Mouse (Mus musculus) liver, embryonic 12.5 days (tissue): Measurements from ENCODE around the gene Dclk2. TPM values are rescaled to one million over a fixed set of nuclear protein-coding genes. Genes with fewer than 3 reads are reported as not detected.

Experiments used
- ATAC-seq: fragments of 200-750 bp; cut with Nextera tagmentation; 2 replicates; pipeline ENCODE4 v1.8.0; 2017; ENCODE audit warnings: moderate number of reproducible peaks, mild to moderate bottlenecking, moderate library complexity
- H3K27ac ChIP-seq: fragments of 300-500 bp; sonication (generic); 2 replicates; pipeline ENCODE4 v1.5.1; 2016; ENCODE audit warnings: mild to moderate bottlenecking
- H3K27me3 ChIP-seq: fragments of 300-500 bp; sonication (generic); replicated peaks from 2 replicates; pipeline ENCODE4 v1.6.1; 2016; ENCODE audit warnings: mild to moderate bottlenecking, moderate library complexity
- H3K36me3 ChIP-seq: fragments of 300-500 bp; sonication (generic); 2 replicates; pipeline ENCODE4 v1.6.1; 2016; ENCODE audit warnings: mild to moderate bottlenecking, moderate library complexity
- H3K4me1 ChIP-seq: fragments of 300-500 bp; sonication (generic); 2 replicates; pipeline ENCODE4 v1.6.1; 2016
- H3K4me2 ChIP-seq: fragments of 300-500 bp; sonication (generic); 2 replicates; pipeline ENCODE4 v1.6.1; 2016; ENCODE audit warnings: mild to moderate bottlenecking, moderate library complexity
- H3K4me3 ChIP-seq: fragments of 300-500 bp; sonication (generic); 2 replicates; pipeline ENCODE4 v1.5.1; 2016; ENCODE audit warnings: mild to moderate bottlenecking, moderate library complexity
- H3K9ac ChIP-seq: fragments of 300-500 bp; sonication (generic); 2 replicates; pipeline ENCODE4 v1.6.1; 2016; ENCODE audit warnings: mild to moderate bottlenecking, moderate library complexity
- H3K9me3 ChIP-seq: fragments of 300-500 bp; sonication (generic); replicated peaks from 2 replicates; pipeline ENCODE4 v1.6.1; 2016; ENCODE audit warnings: mild to moderate bottlenecking, moderate library complexity
- WGBS: fragments of 180-500 bp; shearing (Covaris S2); methylation state at CpG from one replicate; pipeline ENCODE4 v1.1.7; 2016; ENCODE audit not compliant: insufficient replicate concordance; 5-methylcytosine and 5-hydroxymethylcytosine counted together
- polyA plus RNA-seq: library from polyadenylated mRNA; unstranded; fragments of >200 nt; fragmentation: Nextera tagmentation; extraction: Ambion mirVana; gene quantifications from 2 replicates; pipeline ENCODE4 v1.2.1, GENCODE M21; 2016

Dclk2 gene
- polyA plus RNA-seq, 1 experiment from 2014 or later: 11.3 TPM

DNA sequence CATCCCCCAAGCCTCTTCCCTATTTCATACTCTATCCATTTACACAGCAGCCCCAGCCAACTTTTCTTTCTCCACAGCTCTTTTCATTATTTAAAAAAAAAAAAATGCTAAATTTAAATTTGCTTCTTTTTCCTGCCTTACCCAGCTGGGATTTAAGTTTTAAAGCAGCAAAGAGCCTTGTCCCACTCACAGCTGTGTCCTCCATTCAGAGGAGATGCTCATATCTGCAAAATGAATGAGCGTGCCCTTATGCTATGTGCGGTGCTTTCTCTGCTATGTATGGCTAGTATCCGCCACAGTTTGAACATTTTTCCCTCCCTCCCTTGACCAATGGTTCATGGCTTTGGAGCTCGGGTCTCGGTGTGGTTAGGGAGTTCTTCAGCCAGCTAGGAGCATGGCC lies 35.5 kb downstream of the Dclk2 start:
- Histone ChIP-seq H3K4me1 (no peaks in the 10 kb centered on the region), H3K4me2 (no peak overlapping the region), H3K9ac (no peak overlapping the region), H3K4me3 (no peak overlapping the region), H3K36me3 (no peaks in the 10 kb centered on the region), H3K9me3 (no peaks in the 10 kb centered on the region), H3K27me3 (no peaks in the 10 kb centered on the region), H3K27ac (no peak overlapping the region)
- ATAC-seq: no peak
- WGBS: 77% methylated on average over 5 of the region's 5 CpGs

DNA sequence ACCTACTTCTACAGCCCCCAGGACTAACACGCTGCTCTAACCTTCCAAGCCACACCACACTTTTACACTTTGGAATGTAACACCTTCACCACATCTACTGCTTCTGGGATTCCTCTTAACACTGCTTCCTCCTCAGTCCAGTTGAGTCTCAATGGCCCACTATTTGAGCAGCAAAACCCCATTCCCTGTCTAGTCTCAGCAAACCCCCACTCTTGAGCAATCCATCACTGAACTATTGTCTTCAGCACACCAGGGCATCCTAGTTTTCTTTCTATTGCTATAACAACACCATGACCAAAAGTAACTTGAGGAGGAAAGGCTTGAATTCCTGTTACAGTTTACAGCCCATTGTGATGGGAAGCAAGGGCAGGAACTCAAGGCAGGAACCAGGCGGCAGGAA lies 36.2 kb downstream of the Dclk2 start:
- Histone ChIP-seq H3K27me3 (no peaks in the 10 kb centered on the region), H3K4me3 (no peak overlapping the region), H3K4me2 (no peak overlapping the region), H3K36me3 (no peaks in the 10 kb centered on the region), H3K9me3 (no peaks in the 10 kb centered on the region), H3K4me1 (no peaks in the 10 kb centered on the region), H3K9ac (no peak overlapping the region), H3K27ac (no peak overlapping the region)
- ATAC-seq: no peak
- WGBS: 67% methylated on average over 2 of the region's 2 CpGs

DNA sequence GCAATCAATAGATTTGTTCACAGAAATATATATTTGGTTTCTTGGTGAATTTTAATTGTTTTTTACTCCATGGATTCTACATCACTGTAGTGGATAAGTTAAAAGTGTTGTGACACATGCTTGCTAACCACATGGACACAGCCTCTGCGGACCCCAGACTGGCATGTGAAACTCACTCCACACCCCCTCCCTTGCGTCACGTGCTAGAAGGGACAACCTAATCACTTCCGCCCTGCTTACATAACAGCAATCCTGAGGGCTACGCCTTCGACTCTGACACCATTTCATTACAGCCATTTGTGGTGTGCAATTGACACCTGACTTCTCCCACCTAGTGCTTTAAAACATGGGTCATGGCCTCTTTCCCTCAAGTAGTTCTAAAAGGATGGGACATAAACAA lies 36.7 kb downstream of the Dclk2 start:
- Histone ChIP-seq H3K4me2 (no peak overlapping the region), H3K27me3 (no peaks in the 10 kb centered on the region), H3K27ac (no peak overlapping the region), H3K4me3 (no peak overlapping the region), H3K9ac (no peak overlapping the region), H3K36me3 (no peaks in the 10 kb centered on the region), H3K9me3 (no peaks in the 10 kb centered on the region), H3K4me1 (no peaks in the 10 kb centered on the region)
- no peak for ATAC-seq
- WGBS: 82% methylated on average over 6 of the region's 6 CpGs

DNA sequence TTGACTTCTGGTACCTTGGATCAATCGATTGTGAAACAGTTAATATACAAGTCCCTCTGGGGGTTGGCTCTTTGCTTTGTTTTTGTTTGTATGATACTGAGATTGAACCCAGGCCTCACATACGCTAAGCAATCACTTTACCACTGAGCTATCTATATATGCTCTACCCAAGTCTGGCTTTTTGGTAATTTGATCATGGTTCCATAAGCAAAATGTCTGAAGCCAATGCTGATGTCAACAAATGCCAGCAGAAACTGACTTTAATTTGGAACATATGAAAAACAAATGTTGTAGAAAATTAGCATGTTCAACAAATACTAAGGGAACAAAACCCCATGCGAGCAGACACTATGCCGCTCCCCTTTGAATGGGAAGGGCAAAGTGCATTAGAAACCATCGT lies 44.7 kb downstream of the Dclk2 start:
- 70% methylated on average over 5 of the region's 5 CpGs for WGBS
- Histone ChIP-seq H3K27me3 (no peaks in the 10 kb centered on the region), H3K9me3 (no peaks in the 10 kb centered on the region), H3K4me2 (no peak overlapping the region), H3K4me1 (no peaks in the 10 kb centered on the region), H3K36me3 (no peaks in the 10 kb centered on the region), H3K9ac (no peak overlapping the region), H3K27ac (no peak overlapping the region), H3K4me3 (no peak overlapping the region)
- no peak for ATAC-seq

DNA sequence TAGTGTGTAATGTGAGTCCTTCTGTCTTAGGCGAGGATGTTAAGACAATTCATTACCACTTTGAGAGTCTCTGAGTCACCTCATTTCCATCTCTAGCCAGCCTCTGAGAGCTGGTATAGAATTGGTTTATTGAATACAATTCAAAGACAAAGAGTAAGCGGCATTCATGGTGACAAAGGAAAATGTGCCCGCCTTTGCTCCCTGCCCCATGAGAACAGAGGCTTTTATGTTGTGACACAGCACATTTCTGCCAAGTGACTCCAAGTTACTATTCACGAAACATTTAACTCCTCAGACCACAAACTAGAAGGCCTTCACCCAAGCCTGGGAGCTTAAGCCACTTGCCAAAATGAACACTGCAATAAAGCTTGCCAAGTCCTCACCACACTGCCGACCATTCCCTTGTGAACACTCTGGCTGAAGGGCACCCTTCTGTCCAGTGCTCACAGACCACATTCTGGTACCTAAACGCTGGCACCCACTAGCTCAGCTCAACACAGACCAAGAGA lies 47.5 kb downstream of the Dclk2 start:
- H3K27me3 ChIP-seq: no peaks in the 10 kb centered on the region
- no peak overlapping the region for H3K27ac ChIP-seq
- no peaks in the 10 kb centered on the region for H3K9me3 ChIP-seq
- 68% methylated on average over 6 of the region's 6 CpGs for WGBS
- no peaks in the 10 kb centered on the region for H3K36me3 ChIP-seq
- ATAC-seq: no peak
- H3K9ac ChIP-seq: no peak overlapping the region
- H3K4me3 ChIP-seq: no peak overlapping the region
- no peaks in the 10 kb centered on the region for H3K4me1 ChIP-seq
- H3K4me2 ChIP-seq: no peak overlapping the region

DNA sequence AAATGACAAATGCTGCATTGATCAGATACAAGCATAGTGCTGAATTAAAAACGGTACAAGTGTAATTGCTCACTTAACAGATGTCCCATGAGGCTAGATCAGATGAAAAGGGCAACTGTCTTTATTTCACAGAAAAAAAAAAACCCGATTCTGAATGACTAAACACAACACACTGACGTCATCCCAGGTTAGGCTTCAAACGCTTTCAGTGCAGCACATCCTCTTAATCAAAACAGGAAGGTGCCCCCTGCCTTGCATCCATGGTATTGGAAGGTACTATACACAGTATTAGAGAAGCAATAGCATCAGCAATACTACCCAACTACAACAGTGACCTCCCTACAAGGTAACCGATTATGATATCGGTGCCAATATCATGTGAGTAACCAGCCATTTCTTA lies 49.7 kb downstream of the Dclk2 start:
- no peak overlapping the region for H3K4me3 ChIP-seq
- H3K4me1 ChIP-seq: no peaks in the 10 kb centered on the region
- no peak overlapping the region for H3K9ac ChIP-seq
- ATAC-seq: no peak
- no peak overlapping the region for H3K27ac ChIP-seq
- no peaks in the 10 kb centered on the region for H3K27me3 ChIP-seq
- no peaks in the 10 kb centered on the region for H3K9me3 ChIP-seq
- H3K4me2 ChIP-seq: no peak overlapping the region
- H3K36me3 ChIP-seq: no peaks in the 10 kb centered on the region
- 71% methylated on average over 6 of the region's 6 CpGs for WGBS

DNA sequence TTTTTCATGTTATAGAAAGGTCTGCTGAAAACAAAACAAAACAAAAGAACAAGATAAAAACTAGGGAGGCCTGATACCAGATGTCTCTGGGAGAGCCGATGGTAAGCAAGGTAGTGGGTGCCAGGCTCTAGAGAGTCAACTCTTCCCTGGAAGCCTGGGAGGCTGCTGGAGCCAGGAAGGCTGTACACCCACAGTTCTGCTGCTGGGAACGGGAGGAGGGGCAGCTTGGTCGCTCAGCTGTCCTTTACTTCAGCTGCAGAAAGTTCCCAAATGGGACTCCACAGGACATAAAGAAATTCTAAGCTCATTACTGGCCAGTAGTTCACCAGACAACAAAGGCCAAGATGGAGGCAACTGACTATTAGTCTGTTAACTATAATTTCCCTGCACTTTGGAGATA lies 50.2 kb downstream of the Dclk2 start:
- Histone ChIP-seq H3K4me1 (no peaks in the 10 kb centered on the region), H3K4me3 (no peak overlapping the region), H3K9me3 (no peaks in the 10 kb centered on the region), H3K27me3 (no peaks in the 10 kb centered on the region), H3K4me2 (no peak overlapping the region), H3K9ac (no peak overlapping the region), H3K36me3 (no peaks in the 10 kb centered on the region), H3K27ac (no peak overlapping the region)
- ATAC-seq: no peak
- WGBS: 48% methylated on average over 3 of the region's 3 CpGs

DNA sequence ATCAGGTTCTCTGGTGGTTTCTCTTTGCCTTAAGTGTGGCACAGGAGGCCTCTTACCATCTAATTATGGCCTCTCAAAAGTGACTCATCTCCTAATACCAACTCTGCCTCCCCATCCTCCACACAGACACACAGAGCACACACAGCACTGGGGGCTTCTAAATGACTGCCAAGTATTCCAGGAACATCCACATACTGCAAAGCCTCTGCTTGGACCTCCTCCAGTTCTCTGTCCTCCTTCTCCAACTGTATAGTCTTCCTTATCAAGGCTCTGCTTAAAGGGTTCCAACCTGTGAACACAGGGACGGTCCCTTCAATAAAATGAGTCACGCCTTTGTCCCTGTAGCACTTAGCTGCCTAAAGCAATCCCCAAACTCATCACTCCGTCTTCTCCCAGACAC lies 51.9 kb downstream of the Dclk2 start:
- Histone ChIP-seq H3K4me3 (no peak overlapping the region), H3K4me1 (no peaks in the 10 kb centered on the region), H3K27me3 (no peaks in the 10 kb centered on the region), H3K9ac (no peak overlapping the region), H3K36me3 (no peaks in the 10 kb centered on the region), H3K4me2 (no peak overlapping the region), H3K27ac (no peak overlapping the region), H3K9me3 (no peaks in the 10 kb centered on the region)
- no peak for ATAC-seq
- 59% methylated on average over 3 of the region's 3 CpGs for WGBS

DNA sequence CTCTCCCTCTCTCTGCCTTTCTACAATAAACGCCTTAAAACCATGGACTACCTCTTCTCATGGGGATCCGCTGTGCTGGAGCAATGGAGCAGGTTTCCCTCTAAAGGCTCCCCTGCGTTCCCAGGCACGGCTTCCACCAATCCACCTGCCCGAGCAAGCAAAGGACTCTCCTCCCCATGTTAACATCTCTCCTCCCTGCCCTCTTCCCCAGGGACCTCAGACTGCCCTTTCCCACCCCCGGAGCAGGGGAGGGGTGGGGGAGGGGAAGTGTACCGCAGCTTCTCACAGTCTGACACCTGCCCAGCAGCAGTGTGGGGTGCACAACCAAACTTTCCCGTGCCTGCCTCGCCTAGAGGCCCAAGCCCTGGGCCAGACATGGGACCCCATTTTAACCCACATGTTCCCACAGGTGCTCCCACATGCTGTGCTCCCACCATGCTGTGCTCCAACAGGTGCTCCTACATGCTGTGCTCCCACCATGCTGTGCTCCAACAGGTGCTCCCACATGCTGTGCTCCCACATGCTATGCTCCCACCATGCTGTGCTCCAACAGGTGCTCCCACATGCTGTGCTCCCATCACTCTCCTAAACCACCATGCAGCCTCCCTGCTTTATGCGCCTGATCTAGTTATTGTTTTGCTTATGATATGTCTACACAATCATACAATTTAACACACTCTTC lies 57.2 kb downstream of the Dclk2 start:
- 42% methylated on average over 10 of the region's 10 CpGs for WGBS
- H3K4me2 ChIP-seq: no peak overlapping the region

DNA sequence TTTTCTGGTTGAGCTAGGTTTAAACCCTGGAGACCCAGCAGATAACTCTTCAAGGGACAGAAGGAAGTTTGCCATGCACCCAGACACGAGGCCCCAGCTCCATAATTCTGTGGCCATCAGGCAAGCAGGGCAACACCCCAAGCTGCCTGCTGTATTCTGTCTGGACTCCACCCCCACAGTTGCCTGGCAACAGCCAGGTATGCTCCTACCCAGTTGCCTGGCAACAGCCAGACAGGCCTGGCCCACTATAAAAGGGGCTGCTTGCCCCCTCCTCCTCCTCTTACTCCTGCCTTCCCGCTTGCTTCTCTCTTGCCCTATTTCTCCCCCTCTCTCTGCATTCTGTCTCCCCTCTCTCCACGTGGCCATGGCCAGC lies 57.7 kb downstream of the Dclk2 start:
- no peak overlapping the region for H3K4me3 ChIP-seq
- no peak overlapping the region for H3K4me2 ChIP-seq
- H3K27ac ChIP-seq: no peak overlapping the region
- no peaks in the 10 kb centered on the region for H3K4me1 ChIP-seq
- WGBS: 39% methylated on average over 3 of the region's 3 CpGs
- no peaks in the 10 kb centered on the region for H3K27me3 ChIP-seq
- H3K9ac ChIP-seq: no peak overlapping the region
- H3K36me3 ChIP-seq: no peaks in the 10 kb centered on the region
- no peak for ATAC-seq
- no peaks in the 10 kb centered on the region for H3K9me3 ChIP-seq

More for the DNA sequence above, 57.2 kb downstream of the Dclk2 start:
- no peaks in the 10 kb centered on the region for H3K27me3 ChIP-seq
- no peak overlapping the region for H3K27ac ChIP-seq
- no peak for ATAC-seq
- no peak overlapping the region for H3K9ac ChIP-seq
- no peak overlapping the region for H3K4me3 ChIP-seq
- H3K36me3 ChIP-seq: no peaks in the 10 kb centered on the region
- H3K4me1 ChIP-seq: no peaks in the 10 kb centered on the region
- no peaks in the 10 kb centered on the region for H3K9me3 ChIP-seq

DNA sequence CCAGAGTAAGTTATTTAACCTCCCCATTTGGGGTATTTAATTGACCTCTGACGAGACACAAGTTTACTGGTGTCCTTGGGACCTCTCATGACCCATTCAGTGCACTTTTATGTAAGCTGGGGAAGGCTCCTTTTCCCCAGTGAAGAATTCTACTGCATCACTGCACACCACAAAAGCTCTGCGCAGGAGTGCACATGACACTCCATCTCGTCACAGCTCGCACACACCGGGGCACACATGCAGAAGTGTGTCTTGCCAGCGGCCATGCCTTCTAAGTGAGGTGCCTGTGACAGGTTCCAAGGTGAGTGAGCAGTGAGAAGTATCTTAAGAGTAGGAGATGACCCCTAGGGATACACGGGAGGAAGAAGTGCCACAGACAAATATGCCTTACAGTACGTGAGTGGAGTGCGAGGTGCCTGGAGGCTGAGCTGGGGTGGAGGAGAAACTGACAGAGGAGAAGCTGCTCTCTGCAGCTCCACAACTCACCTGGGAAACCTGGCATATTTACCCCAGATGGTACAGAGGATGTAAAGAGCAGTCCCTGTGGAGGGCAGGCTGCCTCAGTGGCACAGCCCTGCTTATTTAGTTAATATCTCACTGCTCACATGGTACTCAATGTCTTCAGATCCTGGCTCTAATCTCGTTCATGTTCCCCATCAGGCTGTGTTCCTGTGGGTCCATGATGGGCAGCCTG lies 58.3 kb downstream of the Dclk2 start:
- Histone ChIP-seq H3K9me3 (no peaks in the 10 kb centered on the region), H3K9ac (no peak overlapping the region), H3K27ac (no peak overlapping the region), H3K36me3 (no peaks in the 10 kb centered on the region), H3K4me2 (no peak overlapping the region), H3K4me3 (no peak overlapping the region), H3K4me1 (no peaks in the 10 kb centered on the region), H3K27me3 (no peaks in the 10 kb centered on the region)
- 60% methylated on average over 10 of the region's 10 CpGs for WGBS
- ATAC-seq: no peak

DNA sequence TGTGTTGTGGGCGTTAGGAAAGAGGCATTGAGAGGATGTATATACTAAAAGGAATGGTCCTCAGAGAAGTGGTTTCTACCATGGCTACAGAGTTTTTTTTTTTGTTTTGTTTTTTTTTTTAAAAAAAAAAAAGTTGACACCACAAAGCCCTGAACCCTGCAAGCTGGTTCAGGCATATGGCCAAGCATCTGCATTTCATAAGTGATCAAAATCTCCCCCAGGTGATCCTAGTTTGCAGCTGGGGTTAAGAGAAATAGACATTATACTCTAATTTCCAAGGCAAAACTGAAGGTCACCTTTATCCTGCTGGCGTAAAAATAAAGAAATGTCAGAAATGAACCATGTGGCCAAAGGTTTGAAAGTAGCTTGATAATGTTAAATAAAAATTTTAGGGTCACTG lies 60.9 kb downstream of the Dclk2 start:
- Histone ChIP-seq H3K4me3 (no peak overlapping the region), H3K9me3 (no peaks in the 10 kb centered on the region), H3K27me3 (no peaks in the 10 kb centered on the region), H3K9ac (no peak overlapping the region), H3K27ac (no peak overlapping the region), H3K36me3 (no peaks in the 10 kb centered on the region), H3K4me1 (no peaks in the 10 kb centered on the region), H3K4me2 (no peak overlapping the region)
- no peak for ATAC-seq
- WGBS: 73% methylated on average over 2 of the region's 2 CpGs

DNA sequence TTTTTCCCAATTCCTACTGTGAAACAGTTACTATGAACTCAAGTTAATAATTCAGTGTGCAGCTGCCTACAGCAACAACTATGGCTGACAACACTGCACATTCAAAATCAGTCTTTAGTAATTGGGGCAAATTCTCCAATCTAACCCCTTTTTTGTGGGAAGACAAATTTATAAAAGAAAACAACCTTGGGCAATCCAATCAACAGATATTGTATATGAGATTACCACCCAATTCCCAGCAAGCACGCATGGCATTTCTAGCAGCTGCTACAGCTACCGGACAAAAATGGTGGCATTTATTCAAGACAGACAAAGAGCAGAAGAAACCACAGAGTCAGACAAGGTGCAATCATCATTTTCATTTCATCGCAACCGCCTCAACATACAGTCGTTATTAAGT lies 62.0 kb downstream of the Dclk2 start:
- Histone ChIP-seq H3K27ac (no peak overlapping the region), H3K9ac (no peak overlapping the region), H3K27me3 (no peaks in the 10 kb centered on the region), H3K9me3 (no peaks in the 10 kb centered on the region), H3K4me3 (no peak overlapping the region), H3K4me2 (no peak overlapping the region), H3K36me3 (no peaks in the 10 kb centered on the region), H3K4me1 (no peaks in the 10 kb centered on the region)
- WGBS: 83% methylated on average over 5 of the region's 5 CpGs
- no peak for ATAC-seq
